In the genomic region with DNA sequence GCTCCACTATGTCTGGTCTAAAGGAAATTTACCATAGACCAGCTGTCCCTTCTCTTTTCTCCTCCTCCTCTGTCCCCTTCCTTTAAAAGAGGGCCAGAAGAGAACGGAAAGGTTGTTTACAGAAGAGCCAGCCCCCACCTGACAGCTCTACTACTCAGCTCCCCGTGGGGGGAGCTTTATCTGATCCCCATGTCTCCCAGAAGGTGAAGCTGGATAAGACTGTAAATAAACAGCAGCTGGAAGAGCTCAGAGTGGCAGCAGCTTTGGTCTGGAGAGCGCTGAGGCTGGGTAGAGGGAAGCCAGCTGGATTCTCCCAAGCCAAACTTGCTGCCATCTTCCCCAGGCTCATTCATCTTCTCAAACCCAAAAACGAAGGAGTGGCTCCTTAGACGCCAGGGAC, we compare ENCODE assay signal across 11 mouse cellular contexts. TPM values are rescaled to one million over a fixed set of nuclear protein-coding genes. Genes with fewer than 3 reads are reported as not detected.
DNase-seq lines count a peak whose midpoint lies in the region; ATAC-seq lines count a peak whose summit lies in the region.
"Had no signal": no experiment of that assay in that cellular context is flagged by ENCODE, and none has a peak within 500 bp of the region (broad histone marks: within the 10 kb centered on the region; RNA-seq: fewer than 3 reads in every experiment).

No protein-coding gene starts in this region.

- H3K36me3 ChIP-seq in heart, embryonic 10.5 days, result no peaks in the 10 kb centered on the region
- H3K36me3 ChIP-seq in lung, embryonic 15.5 days, result no peaks in the 10 kb centered on the region
- H3K36me3 ChIP-seq in liver, embryonic 12.5 days, result peaks cover 21% of the 10 kb centered on the region
- H3K36me3 ChIP-seq in stomach, embryonic 14.5 days (ENCODE audit: control insufficient read depth, insufficient read depth, low read length), result no peaks in the 10 kb centered on the region
- H3K36me3 ChIP-seq: limb, embryonic 15.5 days had no signal

- peak overlapping the region; percentile 38 for H3K4me2 ChIP-seq in lung, embryonic 15.5 days
- H3K4me2 ChIP-seq in liver, embryonic 12.5 days, result peak overlapping the region; percentile 65
- H3K4me2 ChIP-seq in stomach, embryonic 14.5 days (replicated peaks; ENCODE audit: low read depth, low read length), result no peak overlapping the region
- H3K4me2 ChIP-seq: limb, embryonic 15.5 days had no signal

- peak; percentile 91 for ATAC-seq in lung, embryonic 15.5 days (ENCODE audit: borderline replicate concordance, extremely low read depth, low FRiP score, low TSS enrichment)
- peak; percentile 87 for ATAC-seq in liver, embryonic 12.5 days
- peak; percentile 74; the same call in 1 of the 2 replicates for ATAC-seq in stomach, embryonic 14.5 days (ENCODE audit: insufficient number of reproducible peaks, insufficient read depth, low FRiP score, low read depth)

- no peaks in the 10 kb centered on the region for H3K27me3 ChIP-seq in heart, embryonic 10.5 days (ENCODE audit: insufficient read depth, poor library complexity, severe bottlenecking)
- no peaks in the 10 kb centered on the region for H3K27me3 ChIP-seq in lung, embryonic 15.5 days
- H3K27me3 ChIP-seq in liver, embryonic 12.5 days (replicated peaks), result no peaks in the 10 kb centered on the region
- H3K27me3 ChIP-seq in stomach, embryonic 14.5 days (ENCODE audit: control insufficient read depth, insufficient read depth, low read length), result no peaks in the 10 kb centered on the region
- H3K27me3 ChIP-seq: limb, embryonic 15.5 days had no signal

- peak; percentile 78 for DNase-seq in heart, embryonic 10.5 days (ENCODE audit: low spot score)
- no peak for DNase-seq in heart, postnatal 4 days
- DNase-seq in lung, postnatal 25 days (ENCODE audit: low spot score), result no peak
- no peak for DNase-seq in thymus, postnatal 10 days (ENCODE audit: low spot score in 2 of 2)
- DNase-seq in adrenal gland, postnatal 10 days, result no peak
- DNase-seq: B cell, adult 2 months had no signal

- 11% methylated on average over 5 of the region's 5 CpGs for WGBS in heart, embryonic 10.5 days
- 8% methylated on average over 5 of the region's 5 CpGs for WGBS in lung, embryonic 15.5 days
- WGBS in liver, embryonic 12.5 days (ENCODE audit: insufficient replicate concordance), result 14% methylated on average over 5 of the region's 5 CpGs
- WGBS in stomach, embryonic 14.5 days, result 7% methylated on average over 5 of the region's 5 CpGs

- H3K4me1 ChIP-seq in heart, embryonic 10.5 days, result peaks cover 50% of the 10 kb centered on the region
- H3K4me1 ChIP-seq in lung, embryonic 15.5 days, result peaks cover 61% of the 10 kb centered on the region
- H3K4me1 ChIP-seq in liver, embryonic 12.5 days, result peaks cover 94% of the 10 kb centered on the region
- H3K4me1 ChIP-seq in stomach, embryonic 14.5 days (ENCODE audit: control insufficient read depth, insufficient read depth, low read length), result peaks cover 32% of the 10 kb centered on the region; the same call in 1 of the 2 replicates

- H3K9me3 ChIP-seq in heart, embryonic 10.5 days, result no peaks in the 10 kb centered on the region
- H3K9me3 ChIP-seq in lung, embryonic 15.5 days, result no peaks in the 10 kb centered on the region
- no peaks in the 10 kb centered on the region for H3K9me3 ChIP-seq in liver, embryonic 12.5 days (replicated peaks)
- no peaks in the 10 kb centered on the region for H3K9me3 ChIP-seq in stomach, embryonic 14.5 days (ENCODE audit: control insufficient read depth, low read depth, low read length)
- H3K9me3 ChIP-seq: limb, embryonic 15.5 days had no signal

- no peak overlapping the region for H3K4me3 ChIP-seq in heart, embryonic 10.5 days
- H3K4me3 ChIP-seq in lung, embryonic 15.5 days, result no peak overlapping the region
- peak overlapping the region; percentile 39 for H3K4me3 ChIP-seq in liver, embryonic 12.5 days
- H3K4me3 ChIP-seq in stomach, embryonic 14.5 days (ENCODE audit: low read depth, low read length), result no peak overlapping the region
- H3K4me3 ChIP-seq: limb, embryonic 15.5 days; myocyte had no signal

- no peak overlapping the region for H3K9ac ChIP-seq in lung, embryonic 15.5 days
- peak overlapping the region; percentile 67 for H3K9ac ChIP-seq in liver, embryonic 12.5 days
- H3K9ac ChIP-seq in stomach, embryonic 14.5 days (replicated peaks; ENCODE audit: low read depth, low read length), result no peak overlapping the region
- H3K9ac ChIP-seq: limb, embryonic 15.5 days had no signal

- peak overlapping the region; percentile 72 for H3K27ac ChIP-seq in heart, embryonic 10.5 days
- H3K27ac ChIP-seq in lung, embryonic 15.5 days, result peak overlapping the region; percentile 91
- peak overlapping the region; percentile 91 for H3K27ac ChIP-seq in liver, embryonic 12.5 days
- H3K27ac ChIP-seq in stomach, embryonic 14.5 days (ENCODE audit: low read length), result peak overlapping the region; percentile 63; the same call in 1 of the 2 replicates
- H3K27ac ChIP-seq: limb, embryonic 15.5 days had no signal

RNA-seq across cellular contexts. Expression of gene Fam213a, which starts 5.9 kb away (rescaled TPM):
- 76.8 and 81.5 TPM in 2 replicates for polyA plus RNA-seq in heart, embryonic 10.5 days (2016; fragmentation: Nextera tagmentation; extraction: Ambion mirVana)
- total RNA-seq in heart, postnatal 4 days (2021), result 10 to 100 TPM; 15.3 to 17.3 TPM
- polyA plus RNA-seq in lung, embryonic 15.5 days (2015; fragmentation: Nextera tagmentation; extraction: Ambion mirVana), result 147 and 150 TPM in 2 replicates
- 77.7 and 79.0 TPM in 2 replicates for polyA plus RNA-seq in liver, embryonic 12.5 days (2016; fragmentation: Nextera tagmentation; extraction: Ambion mirVana)
- polyA plus RNA-seq in stomach, embryonic 14.5 days (2014; fragmentation: Nextera tagmentation; extraction: Ambion mirVana), result 42.7 and 45.8 TPM in 2 replicates
- 100 to 1,000 TPM; 230 to 232 TPM for total RNA-seq in adrenal gland, postnatal 10 days (2021)

RNA-seq across cellular contexts. Expression of gene Tspan14, which starts 41.0 kb away (rescaled TPM):
- polyA plus RNA-seq in heart, embryonic 10.5 days (2016; fragmentation: Nextera tagmentation; extraction: Ambion mirVana), result 42.3 and 58.6 TPM in 2 replicates
- 10 to 100 TPM; 25.9 to 28.6 TPM for total RNA-seq in heart, postnatal 4 days (2021)
- 99.0 and 101 TPM in 2 replicates for polyA plus RNA-seq in lung, embryonic 15.5 days (2015; fragmentation: Nextera tagmentation; extraction: Ambion mirVana)
- polyA plus RNA-seq in liver, embryonic 12.5 days (2016; fragmentation: Nextera tagmentation; extraction: Ambion mirVana), result 44.5 and 44.6 TPM in 2 replicates
- polyA plus RNA-seq in stomach, embryonic 14.5 days (2014; fragmentation: Nextera tagmentation; extraction: Ambion mirVana), result 84.5 and 88.2 TPM in 2 replicates
- total RNA-seq in adrenal gland, postnatal 10 days (2021), result 10 to 100 TPM; 50.0 to 53.8 TPM
